Mouse (Mus musculus) CH12.LX (cell line): ENCODE measurements around the gene Pcp4l1.
A peak's percentile ranks its signal among the peaks of the same experiment; 100 is the strongest.

Experiments used
- CHD1 ChIP-seq: IDR thresholded peaks from 2 replicates; pipeline ENCODE4 v1.6.1; 2012; ENCODE audit warnings: low read depth, low read length, improper control_type of control experiment, inconsistent platforms
- CTCF ChIP-seq, 2 experiments: IDR thresholded peaks in 1 of 2; conservative IDR thresholded peaks in 1 of 2; 2 replicates each; pipeline ENCODE4 v1.5.1; 2011 to 2012; ENCODE audit warnings: low read depth in 2 of 2, low read length in 2 of 2, improper control_type of control experiment in 1 of 2, inconsistent platforms in 1 of 2, mild to moderate bottlenecking in 1 of 2, moderate library complexity in 1 of 2
- MAX ChIP-seq: IDR thresholded peaks from 2 replicates; pipeline ENCODE4 v1.6.1; 2011; ENCODE audit warnings: low read length, improper control_type of control experiment
- POLR2A ChIP-seq: IDR thresholded peaks from 2 replicates; pipeline ENCODE4 v1.6.1; 2011; ENCODE audit warnings: low read depth, mild to moderate bottlenecking, improper control_type of control experiment, low read length
- SIN3A ChIP-seq: IDR thresholded peaks from 2 replicates; pipeline ENCODE4 v1.6.1; 2012; ENCODE audit warnings: low read length, improper control_type of control experiment, inconsistent platforms
- TBP ChIP-seq: conservative IDR thresholded peaks from 2 replicates; pipeline ENCODE4 v1.6.1; 2011; ENCODE audit warnings: low read depth, low read length, improper control_type of control experiment
- ZC3H11A ChIP-seq: IDR thresholded peaks from 2 replicates; pipeline ENCODE4 v1.6.1; 2012; ENCODE audit warnings: low read depth, mild to moderate bottlenecking, inconsistent platforms, low read length, improper control_type of control experiment

DNA sequence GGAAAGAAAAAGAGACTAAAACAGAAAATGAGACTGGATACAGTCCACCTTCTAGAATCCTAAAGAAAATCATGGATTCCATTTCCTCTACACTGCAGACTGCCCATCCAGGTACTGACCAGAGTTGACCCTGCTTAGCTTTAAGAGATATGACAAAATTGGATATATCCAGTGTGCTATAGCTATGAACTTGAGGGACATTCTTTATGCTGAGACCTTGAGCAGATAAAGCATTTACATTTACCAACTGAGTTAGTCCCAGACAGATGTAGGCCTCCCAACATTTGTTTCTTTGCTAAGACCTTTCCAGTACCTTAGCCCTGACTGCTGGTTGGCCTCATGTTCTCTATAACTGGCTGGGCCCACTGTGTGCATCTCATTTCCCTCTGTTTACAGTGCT is 38.1 kb downstream of the Pcp4l1 start:
- TF ChIP-seq CHD1 (no peak), POLR2A (no peak), CTCF (conservative IDR thresholded peaks at IDR 0.05 in 1 of 2, IDR thresholded peaks at IDR 0.05 in 1 of 2; ENCODE audit: low read depth in 2 of 2, low read length in 2 of 2) (no peak), SIN3A (no peak), ZC3H11A (no peak), MAX (no peak), TBP (peak; percentile 94)
